Comparison of ENCODE assay signal across 10 mouse cellular contexts in genomic region chr14:34569534-34570194, GRCm38 (mm10). TPM values are rescaled to one million over a fixed set of nuclear protein-coding genes. Genes with fewer than 3 reads are reported as not detected.
DNase-seq lines count a peak whose midpoint lies in the region; ATAC-seq lines count a peak whose summit lies in the region.
"Had no signal": no experiment of that assay in that cellular context is flagged by ENCODE, and none has a peak within 500 bp of the region (broad histone marks: within the 10 kb centered on the region; RNA-seq: fewer than 3 reads in every experiment).

No protein-coding gene starts in this region.

- no peak for ATAC-seq in kidney, embryonic 15.5 days (replicated peaks; ENCODE audit: low FRiP score)
- ATAC-seq in embryonic facial prominence, embryonic 11.5 days (replicated peaks; ENCODE audit: insufficient number of reproducible peaks, low FRiP score, low TSS enrichment, low read depth): no peak
- 0 out of 2 replicates have a peak, but pooled peaks have one; percentile 43 for ATAC-seq in hindbrain, embryonic 13.5 days (ENCODE audit: low FRiP score)
- ATAC-seq in midbrain, embryonic 16.5 days: 0 out of 2 replicates have a peak, but pooled peaks have one; percentile 33

- H3K4me3 ChIP-seq in kidney, embryonic 15.5 days (replicated peaks): peak overlapping the region; percentile 34
- H3K4me3 ChIP-seq in embryonic facial prominence, embryonic 11.5 days (ENCODE audit: low read depth, low read length): peak overlapping the region; percentile 15; the same call in 1 of the 2 replicates
- H3K4me3 ChIP-seq in hindbrain, embryonic 13.5 days: peak overlapping the region; percentile 40
- H3K4me3 ChIP-seq in midbrain, embryonic 16.5 days (ENCODE audit: low read depth, low read length): peak overlapping the region; percentile 37

- no peaks in the 10 kb centered on the region for H3K9me3 ChIP-seq in kidney, embryonic 15.5 days (replicated peaks)
- H3K9me3 ChIP-seq in embryonic facial prominence, embryonic 11.5 days (replicated peaks; ENCODE audit: control insufficient read depth, low read length): no peaks in the 10 kb centered on the region
- no peaks in the 10 kb centered on the region for H3K9me3 ChIP-seq in hindbrain, embryonic 13.5 days
- no peaks in the 10 kb centered on the region for H3K9me3 ChIP-seq in midbrain, embryonic 16.5 days (replicated peaks; ENCODE audit: control insufficient read depth, low read length, poor library complexity, severe bottlenecking)

- H3K4me1 ChIP-seq in kidney, embryonic 15.5 days: peaks cover 34% of the 10 kb centered on the region
- H3K4me1 ChIP-seq in embryonic facial prominence, embryonic 11.5 days (ENCODE audit: control insufficient read depth, insufficient read depth, low read length): peaks cover 6% of the 10 kb centered on the region
- H3K4me1 ChIP-seq in hindbrain, embryonic 13.5 days (replicated peaks): peaks cover 13% of the 10 kb centered on the region
- H3K4me1 ChIP-seq in midbrain, embryonic 16.5 days (ENCODE audit: control insufficient read depth, insufficient read depth, low read length): no peaks in the 10 kb centered on the region; the same call in 1 of the 2 replicates

- peaks cover 7% of the 10 kb centered on the region; the same call in 1 of the 2 replicates for H3K27me3 ChIP-seq in kidney, embryonic 15.5 days
- no peaks in the 10 kb centered on the region for H3K27me3 ChIP-seq in embryonic facial prominence, embryonic 11.5 days (ENCODE audit: control insufficient read depth, insufficient read depth, low read length)
- 0 out of 2 replicates have a peak, but pooled peaks cover 13% of the 10 kb centered on the region for H3K27me3 ChIP-seq in hindbrain, embryonic 13.5 days
- no peaks in the 10 kb centered on the region for H3K27me3 ChIP-seq in midbrain, embryonic 16.5 days (ENCODE audit: control insufficient read depth, insufficient read depth, low read depth, low read length)
- H3K27me3 ChIP-seq: Patski had no signal

- no peaks in the 10 kb centered on the region for H3K36me3 ChIP-seq in kidney, embryonic 15.5 days
- no peaks in the 10 kb centered on the region for H3K36me3 ChIP-seq in embryonic facial prominence, embryonic 11.5 days (replicated peaks; ENCODE audit: control insufficient read depth, insufficient read depth, low read depth, low read length)
- no peaks in the 10 kb centered on the region for H3K36me3 ChIP-seq in hindbrain, embryonic 13.5 days
- H3K36me3 ChIP-seq in midbrain, embryonic 16.5 days (ENCODE audit: control insufficient read depth, insufficient read depth, low read length): no peaks in the 10 kb centered on the region

- DNase-seq in kidney, adult 9 months: no peak
- no peak for DNase-seq in embryonic facial prominence, embryonic 11.5 days (ENCODE audit: low spot score)
- no peak for DNase-seq in urinary bladder, postnatal 36 days (ENCODE audit: low spot score in 2 of 2)
- DNase-seq in adrenal gland, postnatal 10 days: no peak
- DNase-seq in lung, postnatal 14 days: no peak

- no peak overlapping the region for H3K27ac ChIP-seq in kidney, embryonic 15.5 days
- H3K27ac ChIP-seq in embryonic facial prominence, embryonic 11.5 days (replicated peaks; ENCODE audit: low read depth, low read length): no peak overlapping the region
- no peak overlapping the region for H3K27ac ChIP-seq in hindbrain, embryonic 13.5 days
- no peak overlapping the region for H3K27ac ChIP-seq in midbrain, embryonic 16.5 days (ENCODE audit: low read length)
- H3K27ac ChIP-seq: macrophage had no signal

- WGBS in kidney, embryonic 15.5 days: 34% methylated on average over 27 of the region's 27 CpGs
- WGBS in embryonic facial prominence, embryonic 11.5 days: 36% methylated on average over 27 of the region's 27 CpGs
- 40% methylated on average over 27 of the region's 27 CpGs for WGBS in hindbrain, embryonic 13.5 days
- WGBS in midbrain, embryonic 16.5 days: 34% methylated on average over 27 of the region's 27 CpGs

- peak overlapping the region; percentile 67 for H3K4me2 ChIP-seq in kidney, embryonic 15.5 days
- peak overlapping the region; percentile 37 for H3K4me2 ChIP-seq in embryonic facial prominence, embryonic 11.5 days (ENCODE audit: low read depth, low read length)
- peak overlapping the region; percentile 61 for H3K4me2 ChIP-seq in hindbrain, embryonic 13.5 days
- H3K4me2 ChIP-seq in midbrain, embryonic 16.5 days (ENCODE audit: low read length): peak overlapping the region; percentile 62

- 0 out of 2 replicates have a peak overlapping the region, but pooled peaks have one; percentile 35 for H3K9ac ChIP-seq in kidney, embryonic 15.5 days
- no peak overlapping the region for H3K9ac ChIP-seq in embryonic facial prominence, embryonic 11.5 days (replicated peaks; ENCODE audit: low read length)
- peak overlapping the region; percentile 66 for H3K9ac ChIP-seq in hindbrain, embryonic 13.5 days
- H3K9ac ChIP-seq in midbrain, embryonic 16.5 days (ENCODE audit: low read depth, low read length): peak overlapping the region; percentile 52

RNA-seq across cellular contexts. Expression of gene Ldb3, which starts 18.8 kb away (rescaled TPM):
- polyA plus RNA-seq in kidney, embryonic 15.5 days (2015; fragmentation: Nextera tagmentation; extraction: Ambion mirVana): 3.7 and 7.1 TPM in 2 replicates
- 0.31 and 0.90 TPM in 2 replicates for polyA plus RNA-seq in embryonic facial prominence, embryonic 11.5 days (2014; fragmentation: Nextera tagmentation; extraction: Ambion mirVana)
- polyA plus RNA-seq in hindbrain, embryonic 13.5 days (2015; fragmentation: Nextera tagmentation; extraction: Ambion mirVana): 0.50 and 0.56 TPM in 2 replicates
- 0.71 and 0.99 TPM in 2 replicates for polyA plus RNA-seq in midbrain, embryonic 16.5 days (2015; fragmentation: Nextera tagmentation; extraction: Ambion mirVana)
- 10 to 100 TPM; 26.5 to 94.8 TPM for total RNA-seq in adrenal gland, postnatal 10 days (2021)
- polyA plus RNA-seq: macrophage had no signal

RNA-seq across cellular contexts. Expression of gene Opn4, which starts 30.3 kb away (rescaled TPM):
- polyA plus RNA-seq in kidney, embryonic 15.5 days (2015; fragmentation: Nextera tagmentation; extraction: Ambion mirVana): 0.45 and 0.55 TPM in 2 replicates
- polyA plus RNA-seq in embryonic facial prominence, embryonic 11.5 days (2014; fragmentation: Nextera tagmentation; extraction: Ambion mirVana): 0.39 TPM in 1 of 2 replicates, not detected in the other
- not detected in 2 replicates for polyA plus RNA-seq in hindbrain, embryonic 13.5 days (2015; fragmentation: Nextera tagmentation; extraction: Ambion mirVana)
- not detected in 2 replicates for polyA plus RNA-seq in midbrain, embryonic 16.5 days (2015; fragmentation: Nextera tagmentation; extraction: Ambion mirVana)
- not detected for total RNA-seq in adrenal gland, postnatal 10 days (2021)
- polyA plus RNA-seq: macrophage, Patski had no signal

RNA-seq across cellular contexts. Expression of gene 9230112D13Rik, which starts 47.1 kb away (rescaled TPM):
- not detected in 2 replicates for polyA plus RNA-seq in kidney, embryonic 15.5 days (2015; fragmentation: Nextera tagmentation; extraction: Ambion mirVana)
- polyA plus RNA-seq in embryonic facial prominence, embryonic 11.5 days (2014; fragmentation: Nextera tagmentation; extraction: Ambion mirVana): not detected in 2 replicates
- polyA plus RNA-seq in hindbrain, embryonic 13.5 days (2015; fragmentation: Nextera tagmentation; extraction: Ambion mirVana): not detected in 2 replicates
- polyA plus RNA-seq in midbrain, embryonic 16.5 days (2015; fragmentation: Nextera tagmentation; extraction: Ambion mirVana): not detected in 2 replicates
- total RNA-seq in adrenal gland, postnatal 10 days (2021): not detected
- polyA plus RNA-seq: macrophage, Patski had no signal

Comparison
In these comparisons a context has a peak if more than half of its experiments do, and no peak if none do; other contexts are left out.
1. ATAC-seq: peak in hindbrain, embryonic 13.5 days (single experiment) and midbrain, embryonic 16.5 days (single experiment); none in kidney, embryonic 15.5 days (single experiment) and embryonic facial prominence, embryonic 11.5 days (single experiment).
2. Peak in every context shown above with its lines, with median percentiles within 50 percentile points of each other: H3K4me2 ChIP-seq and H3K4me3 ChIP-seq.